Mouse (Mus musculus) heart, adult 2 months (tissue): ENCODE measurements around the gene Tiam2. TPM values are rescaled to one million over a fixed set of nuclear protein-coding genes. Genes with fewer than 3 reads are reported as not detected.

Experiments
- DNase-seq, 2 experiments: peaks; one replicate each; pipeline ENCODE4 v3.0.0; 2021
- H3K27ac ChIP-seq: fragments of 200-600 bp; 2 replicates; pipeline ENCODE4 v1.8.1; 2022
- H3K27me3 ChIP-seq: fragments of 200-500 bp; 2 replicates; pipeline ENCODE4 v1.6.1; 2012; ENCODE audit warnings: mild to moderate bottlenecking, low read length, inconsistent platforms, mixed read lengths; ENCODE audit not compliant: control insufficient read depth, insufficient read depth
- H3K36me3 ChIP-seq: fragments of 200-500 bp; 2 replicates; pipeline ENCODE4 v1.6.1; 2012; ENCODE audit warnings: low read length, inconsistent platforms; ENCODE audit not compliant: control insufficient read depth, insufficient read depth
- H3K4me1 ChIP-seq: fragments of 200-500 bp; 2 replicates; pipeline ENCODE4 v1.6.1; 2011; ENCODE audit warnings: low read length; ENCODE audit not compliant: control insufficient read depth, insufficient read depth
- H3K4me3 ChIP-seq: fragments of 200-600 bp; 2 replicates; pipeline ENCODE4 v1.8.1; 2022
- H3K79me2 ChIP-seq: fragments of 200-500 bp; replicated peaks from 2 replicates; pipeline ENCODE4 v1.6.1; 2012; ENCODE audit warnings: mild to moderate bottlenecking, inconsistent platforms, low read length, moderate library complexity, mixed read lengths; ENCODE audit not compliant: control insufficient read depth, insufficient read depth
- H3K9ac ChIP-seq: fragments of 200-500 bp; 2 replicates; pipeline ENCODE4 v1.6.1; 2012; ENCODE audit warnings: low read depth, mild to moderate bottlenecking, control low read depth, inconsistent platforms, low read length, mixed read lengths
- CTCF ChIP-seq: fragments of 200-600 bp; IDR thresholded peaks from 2 replicates; pipeline ENCODE4 v1.8.1; 2022; ENCODE audit warnings: antibody characterized with exemption, mild to moderate bottlenecking, moderate library complexity
- EP300 ChIP-seq: fragments of 200-500 bp; IDR thresholded peaks from 2 replicates; pipeline ENCODE4 v1.6.1; 2011; ENCODE audit warnings: low read depth, low read length, control low read depth; ENCODE audit not compliant: insufficient read depth
- POLR2A ChIP-seq: fragments of 200-500 bp; IDR thresholded peaks from 2 replicates; pipeline ENCODE4 v1.6.1; 2011; ENCODE audit warnings: mild to moderate bottlenecking, low read depth, low read length, control low read depth; ENCODE audit not compliant: insufficient read depth
- WGBS: fragments of 180-500 bp; shearing (Covaris S2); methylation state at CpG from one replicate; pipeline ENCODE4 v1.1.7; 2018; 5-methylcytosine and 5-hydroxymethylcytosine counted together
- intact Hi-C: fragments of 180-260 bp; cut with DNase I; formaldehyde crosslinking; loops from one replicate; pipeline ENCODE4 v1.15.1; 2025
- polyA plus RNA-seq: library from polyadenylated mRNA; depleted of rRNA; stranded (reverse); fragments of >200 nt; gene quantifications from 2 replicates; pipeline ENCODE4 v1.2.3, GENCODE M21; 2012
- total RNA-seq, 2 experiments: library from RNA; stranded (reverse); gene quantifications; 2 replicates each; pipeline ENCODE4 v1.2.3; 2021

Gene Tiam2
- total and polyA plus RNA-seq, 3 experiments: 1.1 to 2.7 (median 2.3) TPM

GRCm38 (mm10) chr17:3467636-3468324, 141.4 kb downstream of the Tiam2 start:
- no peak overlapping the region for H3K27ac ChIP-seq
- no peaks in the 10 kb centered on the region for H3K36me3 ChIP-seq
- intact Hi-C loops: no loop called here
- no peak overlapping the region for H3K9ac ChIP-seq
- 82% methylated on average over 8 of the region's 8 CpGs for WGBS
- no peaks in the 10 kb centered on the region for H3K4me1 ChIP-seq
- no peaks in the 10 kb centered on the region for H3K79me2 ChIP-seq
- no peak for TF ChIP-seq POLR2A
- TF ChIP-seq CTCF: no peak
- no peak for TF ChIP-seq EP300
- H3K27me3 ChIP-seq: no peaks in the 10 kb centered on the region
- no peak overlapping the region for H3K4me3 ChIP-seq
- DNase-seq: no peak

- 94% methylated on average over 6 of the region's 6 CpGs for WGBS
- no peak overlapping the region for H3K27ac ChIP-seq
These were observed 145.6 kb downstream of the Tiam2 start for GRCm38 (mm10) chr17:3472018-3472417.

GRCm38 (mm10) chr17:3476546-3476945, 150.2 kb downstream of the Tiam2 start:
- TF ChIP-seq POLR2A (no peak), CTCF (no peak), EP300 (no peak)
- Histone ChIP-seq H3K9ac (no peak overlapping the region), H3K27me3 (no peaks in the 10 kb centered on the region), H3K27ac (no peak overlapping the region), H3K79me2 (no peaks in the 10 kb centered on the region), H3K36me3 (no peaks in the 10 kb centered on the region), H3K4me1 (no peaks in the 10 kb centered on the region), H3K4me3 (no peak overlapping the region)
- WGBS: 65% methylated on average over 2 of the region's 2 CpGs
- DNase-seq: no peak
- intact Hi-C loops: no loop called here

More at GRCm38 (mm10) chr17:3472018-3472417, 145.6 kb downstream of the Tiam2 start:
- intact Hi-C loops: no loop called here
- no peak overlapping the region for H3K9ac ChIP-seq
- TF ChIP-seq EP300 (no peak), POLR2A (no peak), CTCF (no peak)
- no peaks in the 10 kb centered on the region for H3K36me3 ChIP-seq
- no peak overlapping the region for H3K4me3 ChIP-seq
- no peak for DNase-seq
- H3K27me3 ChIP-seq: no peaks in the 10 kb centered on the region
- no peaks in the 10 kb centered on the region for H3K4me1 ChIP-seq
- H3K79me2 ChIP-seq: no peaks in the 10 kb centered on the region

- Histone ChIP-seq H3K9ac (no peak overlapping the region), H3K4me1 (no peaks in the 10 kb centered on the region), H3K36me3 (no peaks in the 10 kb centered on the region), H3K27ac (no peak overlapping the region), H3K4me3 (no peak overlapping the region), H3K79me2 (no peaks in the 10 kb centered on the region), H3K27me3 (no peaks in the 10 kb centered on the region)
- WGBS: 63% methylated on average over 7 of the region's 7 CpGs
- intact Hi-C loops: no loop called here
- no peak for DNase-seq
- no peak for TF ChIP-seq POLR2A
- TF ChIP-seq EP300: no peak
- no peak for TF ChIP-seq CTCF
These were observed 155.5 kb downstream of the Tiam2 start for GRCm38 (mm10) chr17:3481576-3482575.

GRCm38 (mm10) chr17:3483091-3483490, 156.7 kb downstream of the Tiam2 start:
- H3K9ac ChIP-seq: no peak overlapping the region
- no peaks in the 10 kb centered on the region for H3K27me3 ChIP-seq
- H3K4me3 ChIP-seq: no peak overlapping the region
- H3K79me2 ChIP-seq: no peaks in the 10 kb centered on the region
- DNase-seq: no peak
- no peaks in the 10 kb centered on the region for H3K36me3 ChIP-seq
- no peaks in the 10 kb centered on the region for H3K4me1 ChIP-seq
- WGBS: 84% methylated on average over 8 of the region's 8 CpGs
- H3K27ac ChIP-seq: no peak overlapping the region
- intact Hi-C loops: no loop called here
- no peak for TF ChIP-seq EP300

GRCm38 (mm10) chr17:3485851-3486250, 159.5 kb downstream of the Tiam2 start:
- no peak for DNase-seq
- no peak for TF ChIP-seq EP300
- no peak for TF ChIP-seq POLR2A
- TF ChIP-seq CTCF: no peak
- no peaks in the 10 kb centered on the region for H3K36me3 ChIP-seq
- H3K4me1 ChIP-seq: no peaks in the 10 kb centered on the region
- H3K4me3 ChIP-seq: no peak overlapping the region
- intact Hi-C loops: no loop called here
- H3K27me3 ChIP-seq: no peaks in the 10 kb centered on the region
- no peak overlapping the region for H3K27ac ChIP-seq
- H3K9ac ChIP-seq: no peak overlapping the region
- H3K79me2 ChIP-seq: no peaks in the 10 kb centered on the region
- 71% methylated on average over 7 of the region's 7 CpGs for WGBS
